Mouse (Mus musculus): ENCODE measurements around the gene Pde3a. TPM values are rescaled to one million over a fixed set of nuclear protein-coding genes. Genes with fewer than 3 reads are reported as not detected.

Gene Pde3a
- total RNA-seq, 2 experiments from 2014 or later, result 2.8 to 3.5 TPM

- no peak overlapping the region for H3K27ac ChIP-seq
- intact Hi-C loops (cut with DNase I), result no loop called here
- no peak for DNase-seq
- TF ChIP-seq CTCF (IDR thresholded peaks at IDR 0.05), result peak; percentile 37
- no peak overlapping the region for H3K4me3 ChIP-seq
These were observed 250.4 kb downstream of the Pde3a start for GRCm38 (mm10) chr6:141499511-141499910.

DNA sequence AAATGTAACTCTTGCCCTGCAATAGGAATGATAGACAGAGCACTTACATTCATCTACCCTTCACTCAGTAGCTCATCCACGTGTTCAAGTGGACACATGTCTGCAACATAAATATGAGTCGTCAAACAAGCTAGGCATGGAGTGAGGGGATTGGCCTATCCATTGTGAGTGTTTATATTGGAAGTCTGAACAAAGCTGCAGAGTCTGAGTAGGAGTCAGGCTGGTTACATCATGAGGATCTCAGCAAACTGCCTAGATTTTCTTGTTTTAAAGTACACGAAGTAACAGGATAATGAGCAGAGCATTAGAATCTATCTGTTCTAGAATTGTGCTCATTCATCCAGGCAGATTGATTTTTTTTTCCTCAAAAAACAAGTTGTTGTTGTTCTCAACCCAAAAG, 252.1 kb downstream of the Pde3a start:
- no peak overlapping the region for H3K4me3 ChIP-seq
- intact Hi-C loops (cut with DNase I), result no loop called here
- no peak overlapping the region for H3K27ac ChIP-seq
- no peak for TF ChIP-seq CTCF (IDR thresholded peaks at IDR 0.05)
- DNase-seq, result no peak

GRCm38 (mm10) chr6:141522541-141522940, 273.5 kb downstream of the Pde3a start:
- Histone ChIP-seq H3K4me3 (no peak overlapping the region), H3K27ac (no peak overlapping the region)
- TF ChIP-seq CTCF (IDR thresholded peaks at IDR 0.05), result no peak
- intact Hi-C loops (cut with DNase I), result no loop called here
- no peak for DNase-seq

GRCm38 (mm10) chr6:141523747-141524640, 274.9 kb downstream of the Pde3a start, which contains the start of gene Slco1c1:
TSS of gene Slco1c1 (plus strand) at chr6:141524368.
- no peak for DNase-seq
- H3K27ac ChIP-seq, result no peak within 1 kb of the TSS
- TF ChIP-seq CTCF (IDR thresholded peaks at IDR 0.05), result no peak

GRCm38 (mm10) chr6:141525787-141526186, 276.7 kb downstream of the Pde3a start:
- intact Hi-C loops (cut with DNase I), result no loop called here
- TF ChIP-seq CTCF (IDR thresholded peaks at IDR 0.05), result no peak
- Histone ChIP-seq H3K27ac (no peak overlapping the region), H3K4me3 (no peak overlapping the region)
- DNase-seq, result no peak

More at GRCm38 (mm10) chr6:141523747-141524640, 274.9 kb downstream of the Pde3a start, which contains the start of gene Slco1c1:
- intact Hi-C loops (cut with DNase I), result no loop called here
- no peak within 1 kb of the TSS for H3K4me3 ChIP-seq

DNA sequence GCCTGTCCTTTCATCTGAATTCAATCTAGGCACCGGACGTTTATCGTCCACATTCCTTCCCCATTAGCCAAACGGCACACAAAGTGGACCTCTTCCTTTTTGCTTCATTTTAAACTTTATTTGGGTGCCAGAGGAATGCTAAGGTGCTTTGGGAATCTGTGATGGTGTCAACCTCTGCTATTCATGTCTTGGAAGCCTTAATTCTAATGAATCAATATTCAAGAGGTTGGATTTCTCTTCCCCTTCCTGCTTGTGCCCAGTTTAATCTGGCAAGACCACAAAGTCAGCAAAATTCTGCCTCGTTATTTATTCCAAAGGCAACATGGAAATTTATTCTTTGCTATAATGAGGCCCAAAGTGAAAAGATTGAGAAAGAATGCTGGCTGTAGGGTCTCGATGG, 281.8 kb downstream of the Pde3a start:
- no peak overlapping the region for H3K27ac ChIP-seq
- intact Hi-C loops (cut with DNase I), result no loop called here
- no peak for TF ChIP-seq CTCF (IDR thresholded peaks at IDR 0.05)
- H3K4me3 ChIP-seq, result no peak overlapping the region
- DNase-seq, result no peak

- TF ChIP-seq CTCF (IDR thresholded peaks at IDR 0.05), result no peak
- H3K27ac ChIP-seq, result no peak overlapping the region
- intact Hi-C loops (cut with DNase I), result no loop called here
- H3K4me3 ChIP-seq, result no peak overlapping the region
- no peak for DNase-seq
These were observed 288.2 kb downstream of the Pde3a start for GRCm38 (mm10) chr6:141537298-141537697.

DNA sequence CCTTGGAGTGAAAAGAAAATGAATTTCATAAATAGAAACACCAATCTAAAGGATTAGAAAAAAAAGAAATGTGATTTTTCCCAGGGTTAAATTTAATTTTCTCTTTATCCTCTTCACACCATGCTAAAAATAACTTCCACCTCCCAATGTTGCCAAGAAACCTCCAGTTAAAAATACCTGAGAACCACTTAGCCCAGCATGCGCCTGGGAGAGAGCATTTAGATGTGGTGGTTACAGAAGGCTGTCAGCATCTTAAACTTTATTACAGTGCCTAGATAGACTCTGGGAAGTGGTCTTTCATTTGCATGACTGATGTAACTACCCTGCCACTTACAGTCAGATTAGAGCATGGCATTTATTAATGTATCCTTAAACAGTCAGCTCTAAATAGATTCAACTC, 292.1 kb downstream of the Pde3a start:
- intact Hi-C loops (cut with DNase I), result no loop called here
- no peak for DNase-seq
- TF ChIP-seq CTCF (IDR thresholded peaks at IDR 0.05), result no peak
- H3K4me3 ChIP-seq, result no peak overlapping the region
- H3K27ac ChIP-seq, result no peak overlapping the region

- DNase-seq, result no peak
- TF ChIP-seq CTCF (IDR thresholded peaks at IDR 0.05), result no peak
- intact Hi-C loops (cut with DNase I), result no loop called here
- H3K4me3 ChIP-seq, result no peak overlapping the region
- no peak overlapping the region for H3K27ac ChIP-seq
These were observed 294.3 kb downstream of the Pde3a start for GRCm38 (mm10) chr6:141543344-141543743.
